Mouse (Mus musculus): ENCODE measurements at regions not wholly inside any gene's neighbourhood (a gene's known extent, or its start where the extent isn't known, plus 50 kb on each side); places are given as distances from the start of the nearest gene placed in this dataset.
A peak's percentile ranks its signal among the peaks of the same experiment; 100 is the strongest.

- Histone ChIP-seq H3K4me1 (replicated peaks; ENCODE audit: control insufficient read depth, insufficient read depth, low read length) (peaks cover 3% of the 10 kb centered on the region; the same call in 1 of the 2 replicates), H3K4me3 (replicated peaks; ENCODE audit: low read length) (no peak overlapping the region), H3K36me3 (replicated peaks; ENCODE audit: control insufficient read depth, insufficient read depth) (no peaks in the 10 kb centered on the region), H3K4me2 (replicated peaks) (no peak overlapping the region), H3K9me3 (ENCODE audit: control insufficient read depth, low read length) (no peaks in the 10 kb centered on the region; the same call in 1 of the 2 replicates), H3K9ac (no peak overlapping the region), H3K27me3 (ENCODE audit: control insufficient read depth, insufficient read depth, low read length) (no peaks in the 10 kb centered on the region), H3K27ac (no peak overlapping the region)
- WGBS = 64% methylated on average over 5 of the region's 5 CpGs
- no peak for DNase-seq (ENCODE audit: low spot score)
- ATAC-seq (ENCODE audit: low FRiP score) = no peak
These were observed 174.2 kb downstream of the Mroh4 start for GRCm38 (mm10) chr15:74461935-74462334.

GRCm38 (mm10) chr15:74459345-74459975 is 176.7 kb downstream of the Mroh4 start:
- no peaks in the 10 kb centered on the region; the same call in 1 of the 2 replicates for H3K9me3 ChIP-seq (ENCODE audit: control insufficient read depth, low read length)

GRCm38 (mm10) chr15:74458940-74459339 is 177.2 kb downstream of the Mroh4 start:
- no peak for ATAC-seq (ENCODE audit: low FRiP score)
- Histone ChIP-seq H3K4me1 (replicated peaks; ENCODE audit: control insufficient read depth, insufficient read depth, low read length) (peaks cover 3% of the 10 kb centered on the region; the same call in 1 of the 2 replicates), H3K27me3 (ENCODE audit: control insufficient read depth, insufficient read depth, low read length) (no peaks in the 10 kb centered on the region), H3K4me2 (replicated peaks) (no peak overlapping the region), H3K9ac (no peak overlapping the region), H3K4me3 (replicated peaks; ENCODE audit: low read length) (no peak overlapping the region), H3K9me3 (ENCODE audit: control insufficient read depth, low read length) (no peaks in the 10 kb centered on the region), H3K36me3 (replicated peaks; ENCODE audit: control insufficient read depth, insufficient read depth) (no peaks in the 10 kb centered on the region), H3K27ac (0 out of 2 replicates have a peak overlapping the region, but pooled peaks have one; percentile 51)
- WGBS = 85% methylated on average over 9 of the region's 9 CpGs
- no peak for DNase-seq (ENCODE audit: low spot score)

More at GRCm38 (mm10) chr15:74459345-74459975, 176.7 kb downstream of the Mroh4 start:
- H3K27ac ChIP-seq = 0 out of 2 replicates have a peak overlapping the region, but pooled peaks have one; percentile 51
- DNase-seq (ENCODE audit: low spot score) (no peak), ATAC-seq (ENCODE audit: low FRiP score) (no peak)
- WGBS = 72% methylated on average over 12 of the region's 12 CpGs
- peaks cover 3% of the 10 kb centered on the region; the same call in 1 of the 2 replicates for H3K4me1 ChIP-seq (replicated peaks; ENCODE audit: control insufficient read depth, insufficient read depth, low read length)
- no peak overlapping the region for H3K4me3 ChIP-seq (replicated peaks; ENCODE audit: low read length)
- no peak overlapping the region for H3K4me2 ChIP-seq (replicated peaks)
- no peaks in the 10 kb centered on the region for H3K27me3 ChIP-seq (ENCODE audit: control insufficient read depth, insufficient read depth, low read length)
- H3K36me3 ChIP-seq (replicated peaks; ENCODE audit: control insufficient read depth, insufficient read depth) = no peaks in the 10 kb centered on the region
- H3K9ac ChIP-seq = no peak overlapping the region

DNA sequence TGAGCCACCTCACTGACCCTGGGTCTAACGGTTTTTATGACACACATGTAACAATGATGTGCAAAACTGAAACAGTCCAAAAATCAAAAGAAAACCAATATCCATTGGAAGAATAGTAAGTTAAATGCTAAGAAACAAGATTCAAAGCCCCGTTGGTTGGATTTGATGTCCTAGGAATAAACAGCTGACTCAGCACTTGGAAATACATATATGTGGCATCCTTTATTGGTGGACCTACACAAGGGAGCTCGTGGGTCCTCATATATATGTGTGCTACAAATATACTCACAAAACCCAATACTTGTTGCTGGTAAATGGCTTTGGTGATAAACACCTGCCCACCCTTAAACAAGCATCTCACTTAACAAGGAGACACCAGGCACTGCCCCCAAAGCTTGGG is 178.2 kb downstream of the Mroh4 start:
- H3K36me3 ChIP-seq (replicated peaks; ENCODE audit: control insufficient read depth, insufficient read depth) = no peaks in the 10 kb centered on the region
- H3K9ac ChIP-seq = no peak overlapping the region
- DNase-seq (ENCODE audit: low spot score) (no peak), ATAC-seq (ENCODE audit: low FRiP score) (no peak)
- 93% methylated on average over 3 of the region's 3 CpGs for WGBS
- no peak overlapping the region for H3K27ac ChIP-seq
- no peak overlapping the region for H3K4me3 ChIP-seq (replicated peaks; ENCODE audit: low read length)
- H3K4me2 ChIP-seq (replicated peaks) = no peak overlapping the region
- peaks cover 3% of the 10 kb centered on the region; the same call in 1 of the 2 replicates for H3K4me1 ChIP-seq (replicated peaks; ENCODE audit: control insufficient read depth, insufficient read depth, low read length)
- no peaks in the 10 kb centered on the region for H3K9me3 ChIP-seq (ENCODE audit: control insufficient read depth, low read length)
- H3K27me3 ChIP-seq (ENCODE audit: control insufficient read depth, insufficient read depth, low read length) = no peaks in the 10 kb centered on the region

DNA sequence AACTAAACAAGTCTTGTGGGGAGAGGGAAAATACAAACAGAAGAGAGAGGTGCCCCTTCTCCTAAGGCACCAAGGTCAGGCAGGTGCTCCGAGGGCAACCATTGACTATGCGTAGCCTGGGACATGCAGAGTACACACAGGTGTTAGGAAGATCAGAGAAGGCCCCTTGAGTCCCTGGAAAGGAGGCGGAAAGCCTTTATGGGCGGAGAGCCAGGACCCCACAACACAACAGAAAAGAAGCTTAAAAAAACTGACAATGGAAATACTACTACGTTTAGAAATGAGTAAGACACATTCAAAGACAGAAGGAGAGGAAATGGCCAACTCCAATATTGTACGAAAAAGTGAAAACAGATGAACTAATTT is 179.5 kb downstream of the Mroh4 start:
- Histone ChIP-seq H3K27me3 (ENCODE audit: control insufficient read depth, insufficient read depth, low read length) (no peaks in the 10 kb centered on the region), H3K9ac (no peak overlapping the region), H3K4me2 (replicated peaks) (no peak overlapping the region), H3K4me1 (replicated peaks; ENCODE audit: control insufficient read depth, insufficient read depth, low read length) (peaks cover 3% of the 10 kb centered on the region; the same call in 1 of the 2 replicates), H3K9me3 (ENCODE audit: control insufficient read depth, low read length) (no peaks in the 10 kb centered on the region), H3K4me3 (replicated peaks; ENCODE audit: low read length) (no peak overlapping the region), H3K36me3 (replicated peaks; ENCODE audit: control insufficient read depth, insufficient read depth) (no peaks in the 10 kb centered on the region), H3K27ac (no peak overlapping the region)
- ATAC-seq (ENCODE audit: low FRiP score) = no peak
- WGBS = 78% methylated on average over 6 of the region's 6 CpGs
- no peak for DNase-seq (ENCODE audit: low spot score)

- no peak overlapping the region for H3K4me2 ChIP-seq (replicated peaks)
- H3K27me3 ChIP-seq (ENCODE audit: control insufficient read depth, insufficient read depth, low read length) = no peaks in the 10 kb centered on the region
- DNase-seq (ENCODE audit: low spot score) = no peak
- H3K9ac ChIP-seq = no peak overlapping the region
- WGBS = 64% methylated on average over 11 of the region's 11 CpGs
- peaks cover 3% of the 10 kb centered on the region; the same call in 1 of the 2 replicates for H3K4me1 ChIP-seq (replicated peaks; ENCODE audit: control insufficient read depth, insufficient read depth, low read length)
- ATAC-seq (ENCODE audit: low FRiP score) = no peak
- H3K36me3 ChIP-seq (replicated peaks; ENCODE audit: control insufficient read depth, insufficient read depth) = no peaks in the 10 kb centered on the region
- no peak overlapping the region for H3K4me3 ChIP-seq (replicated peaks; ENCODE audit: low read length)
- H3K27ac ChIP-seq = no peak overlapping the region
- H3K9me3 ChIP-seq (ENCODE audit: control insufficient read depth, low read length) = no peaks in the 10 kb centered on the region
These were observed 180.1 kb downstream of the Mroh4 start for GRCm38 (mm10) chr15:74455921-74456674.

DNA sequence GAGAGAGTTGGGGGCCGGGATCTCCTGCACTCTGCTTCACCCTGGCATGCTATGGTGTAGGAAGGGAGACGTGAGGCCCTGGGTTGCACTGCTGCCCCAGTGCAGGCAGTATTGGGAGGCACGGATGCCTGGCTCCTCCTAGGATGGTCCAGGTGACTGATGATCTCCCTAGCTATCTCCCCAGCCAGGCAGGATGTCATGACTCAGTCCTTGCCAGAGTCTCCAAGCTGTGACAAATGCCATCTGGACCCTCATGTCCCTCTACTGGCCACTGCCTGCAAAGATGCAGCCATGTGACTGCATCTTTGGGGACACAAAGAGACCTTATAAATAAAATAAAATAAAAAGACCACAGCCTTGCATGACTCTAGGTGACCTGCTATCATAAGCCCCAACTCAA is 181.6 kb downstream of the Mroh4 start:
- H3K27ac ChIP-seq = no peak overlapping the region
- peaks cover 2% of the 10 kb centered on the region; the same call in 1 of the 2 replicates for H3K4me1 ChIP-seq (replicated peaks; ENCODE audit: control insufficient read depth, insufficient read depth, low read length)
- H3K9me3 ChIP-seq (ENCODE audit: control insufficient read depth, low read length) = no peaks in the 10 kb centered on the region
- no peaks in the 10 kb centered on the region for H3K36me3 ChIP-seq (replicated peaks; ENCODE audit: control insufficient read depth, insufficient read depth)
- no peak for ATAC-seq (ENCODE audit: low FRiP score)
- no peak for DNase-seq (ENCODE audit: low spot score)
- no peak overlapping the region for H3K4me2 ChIP-seq (replicated peaks)
- H3K27me3 ChIP-seq (ENCODE audit: control insufficient read depth, insufficient read depth, low read length) = no peaks in the 10 kb centered on the region
- no peak overlapping the region for H3K4me3 ChIP-seq (replicated peaks; ENCODE audit: low read length)
- 85% methylated on average over 3 of the region's 3 CpGs for WGBS
- H3K9ac ChIP-seq = no peak overlapping the region

GRCm38 (mm10) chr15:74453810-74454209 is 182.3 kb downstream of the Mroh4 start:
- Histone ChIP-seq H3K4me1 (replicated peaks; ENCODE audit: control insufficient read depth, insufficient read depth, low read length) (no peaks in the 10 kb centered on the region; the same call in 1 of the 2 replicates), H3K27ac (no peak overlapping the region), H3K27me3 (ENCODE audit: control insufficient read depth, insufficient read depth, low read length) (no peaks in the 10 kb centered on the region), H3K4me2 (replicated peaks) (no peak overlapping the region), H3K9me3 (ENCODE audit: control insufficient read depth, low read length) (no peaks in the 10 kb centered on the region), H3K9ac (no peak overlapping the region), H3K4me3 (replicated peaks; ENCODE audit: low read length) (no peak overlapping the region), H3K36me3 (replicated peaks; ENCODE audit: control insufficient read depth, insufficient read depth) (no peaks in the 10 kb centered on the region)
- 83% methylated on average over 6 of the region's 6 CpGs for WGBS
- DNase-seq (ENCODE audit: low spot score) (no peak), ATAC-seq (ENCODE audit: low FRiP score) (no peak)

DNA sequence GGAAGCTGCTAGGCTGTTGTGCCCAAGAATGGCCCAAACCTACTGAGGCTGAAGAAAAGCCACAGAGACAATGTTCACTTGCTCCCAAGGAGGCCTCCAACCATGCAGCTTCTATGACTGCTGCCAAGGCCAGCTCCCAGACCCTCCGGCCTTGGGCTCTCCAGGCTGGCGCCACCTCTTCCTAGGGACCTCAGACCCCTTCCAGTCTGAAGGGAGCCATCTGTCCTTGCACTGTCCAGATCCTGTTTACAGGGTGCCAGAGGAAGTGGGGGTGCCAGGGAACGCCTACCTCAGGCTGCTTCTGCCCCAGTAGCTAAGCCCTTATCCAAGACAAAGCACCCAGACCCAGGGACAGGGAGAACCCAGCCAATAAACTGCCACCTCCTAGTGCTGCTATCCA is 183.7 kb downstream of the Mroh4 start:
- no peak for ATAC-seq (ENCODE audit: low FRiP score)
- H3K27ac ChIP-seq = no peak overlapping the region
- H3K4me1 ChIP-seq (replicated peaks; ENCODE audit: control insufficient read depth, insufficient read depth, low read length) = no peaks in the 10 kb centered on the region; the same call in 1 of the 2 replicates
- no peak overlapping the region for H3K4me3 ChIP-seq (replicated peaks; ENCODE audit: low read length)
- H3K36me3 ChIP-seq (replicated peaks; ENCODE audit: control insufficient read depth, insufficient read depth) = no peaks in the 10 kb centered on the region
- no peaks in the 10 kb centered on the region for H3K27me3 ChIP-seq (ENCODE audit: control insufficient read depth, insufficient read depth, low read length)
- H3K9ac ChIP-seq = no peak overlapping the region
- no peaks in the 10 kb centered on the region for H3K9me3 ChIP-seq (ENCODE audit: control insufficient read depth, low read length)
- WGBS = 78% methylated on average over 3 of the region's 3 CpGs
- no peak overlapping the region for H3K4me2 ChIP-seq (replicated peaks)
- DNase-seq (ENCODE audit: low spot score) = no peak

Data from hindbrain, embryonic 14.5 days (tissue).